Mouse (Mus musculus): Measurements from ENCODE around the gene Tmem198. TPM values are rescaled to one million over a fixed set of nuclear protein-coding genes. Genes with fewer than 3 reads are reported as not detected.

Tmem198 gene
- polyA plus RNA-seq, 1 experiment from 2014 or later: 50.5 TPM

DNA sequence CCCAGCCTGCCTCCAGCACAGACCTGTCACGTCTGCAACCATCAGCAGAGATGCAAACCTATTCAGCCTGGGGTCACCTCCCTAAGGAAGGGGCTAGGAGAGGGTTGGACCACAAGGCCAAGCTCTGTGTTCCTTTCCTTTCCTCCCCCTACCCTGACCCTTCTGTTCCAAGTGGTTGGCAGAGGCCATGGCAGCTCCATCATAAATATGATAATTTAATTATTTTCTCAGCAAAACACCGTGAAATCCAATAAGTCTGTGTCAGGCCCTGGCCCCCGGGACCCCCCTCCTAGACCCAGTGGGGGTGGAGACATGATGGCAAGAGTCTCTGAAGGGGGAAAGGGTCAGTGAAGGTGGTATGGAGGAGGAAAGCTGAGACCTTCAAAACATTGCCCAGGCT is 35.1 kb upstream of the Tmem198 start:
- H3K27me3 ChIP-seq (replicated peaks; ENCODE audit: control insufficient read depth, insufficient read depth, low read length): peaks cover 4% of the 10 kb centered on the region
- H3K4me2 ChIP-seq (ENCODE audit: low read length): no peak overlapping the region
- H3K36me3 ChIP-seq (ENCODE audit: control insufficient read depth, insufficient read depth, low read length): peaks cover 2% of the 10 kb centered on the region; the same call in 1 of the 2 replicates
- 24% methylated on average over 3 of the region's 3 CpGs for WGBS
- no peak overlapping the region for H3K4me3 ChIP-seq (ENCODE audit: low read length)
- no peak overlapping the region; the same call in 1 of the 2 replicates for H3K9ac ChIP-seq (ENCODE audit: low read depth, low read length)
- no peak overlapping the region for H3K27ac ChIP-seq (ENCODE audit: low read depth, low read length)
- peaks cover 70% of the 10 kb centered on the region for H3K4me1 ChIP-seq (ENCODE audit: control insufficient read depth, insufficient read depth, low read depth, low read length)
- H3K9me3 ChIP-seq (ENCODE audit: control insufficient read depth, low read length): no peaks in the 10 kb centered on the region
- no peak for ATAC-seq

DNA sequence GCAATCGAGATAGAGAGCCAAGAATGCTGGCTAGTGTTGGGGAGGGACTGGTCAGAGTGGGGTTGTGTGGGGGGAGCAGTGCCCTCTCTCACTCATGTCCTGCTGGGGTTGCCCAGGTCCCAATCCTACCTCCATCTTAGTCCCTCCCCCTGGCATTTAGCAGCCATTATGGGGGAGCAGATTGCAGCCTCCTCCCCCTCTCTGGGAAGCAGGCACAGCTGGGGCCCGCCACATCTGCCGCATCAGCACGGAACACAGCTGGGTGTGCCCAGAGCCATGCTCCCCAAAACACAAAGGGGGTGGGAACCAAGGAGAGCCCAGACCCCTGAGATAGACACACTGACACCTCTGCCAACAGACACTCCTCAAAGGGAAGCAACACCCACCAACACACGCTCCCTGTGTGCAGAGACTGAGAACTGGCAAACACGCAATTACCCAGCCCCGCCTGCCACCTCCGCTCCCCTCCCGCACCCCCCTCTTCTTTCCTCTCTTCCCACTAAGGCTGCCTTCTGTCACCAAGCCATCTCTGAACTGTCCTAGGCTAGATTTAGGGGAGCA is 34.1 kb upstream of the Tmem198 start:
- H3K4me1 ChIP-seq (ENCODE audit: control insufficient read depth, insufficient read depth, low read depth, low read length): peaks cover 80% of the 10 kb centered on the region
- no peak overlapping the region for H3K9ac ChIP-seq (ENCODE audit: low read depth, low read length)
- peak overlapping the region; percentile 33 for H3K4me2 ChIP-seq (ENCODE audit: low read length)
- H3K27ac ChIP-seq (ENCODE audit: low read depth, low read length): peak overlapping the region; percentile 61; the same call in 1 of the 2 replicates
- 8% methylated on average over 9 of the region's 9 CpGs for WGBS
- no peaks in the 10 kb centered on the region for H3K9me3 ChIP-seq (ENCODE audit: control insufficient read depth, low read length)
- H3K36me3 ChIP-seq (ENCODE audit: control insufficient read depth, insufficient read depth, low read length): peaks cover 2% of the 10 kb centered on the region; the same call in 1 of the 2 replicates
- ATAC-seq: no peak
- H3K4me3 ChIP-seq (ENCODE audit: low read length): no peak overlapping the region
- H3K27me3 ChIP-seq (replicated peaks; ENCODE audit: control insufficient read depth, insufficient read depth, low read length): peaks cover 4% of the 10 kb centered on the region

DNA sequence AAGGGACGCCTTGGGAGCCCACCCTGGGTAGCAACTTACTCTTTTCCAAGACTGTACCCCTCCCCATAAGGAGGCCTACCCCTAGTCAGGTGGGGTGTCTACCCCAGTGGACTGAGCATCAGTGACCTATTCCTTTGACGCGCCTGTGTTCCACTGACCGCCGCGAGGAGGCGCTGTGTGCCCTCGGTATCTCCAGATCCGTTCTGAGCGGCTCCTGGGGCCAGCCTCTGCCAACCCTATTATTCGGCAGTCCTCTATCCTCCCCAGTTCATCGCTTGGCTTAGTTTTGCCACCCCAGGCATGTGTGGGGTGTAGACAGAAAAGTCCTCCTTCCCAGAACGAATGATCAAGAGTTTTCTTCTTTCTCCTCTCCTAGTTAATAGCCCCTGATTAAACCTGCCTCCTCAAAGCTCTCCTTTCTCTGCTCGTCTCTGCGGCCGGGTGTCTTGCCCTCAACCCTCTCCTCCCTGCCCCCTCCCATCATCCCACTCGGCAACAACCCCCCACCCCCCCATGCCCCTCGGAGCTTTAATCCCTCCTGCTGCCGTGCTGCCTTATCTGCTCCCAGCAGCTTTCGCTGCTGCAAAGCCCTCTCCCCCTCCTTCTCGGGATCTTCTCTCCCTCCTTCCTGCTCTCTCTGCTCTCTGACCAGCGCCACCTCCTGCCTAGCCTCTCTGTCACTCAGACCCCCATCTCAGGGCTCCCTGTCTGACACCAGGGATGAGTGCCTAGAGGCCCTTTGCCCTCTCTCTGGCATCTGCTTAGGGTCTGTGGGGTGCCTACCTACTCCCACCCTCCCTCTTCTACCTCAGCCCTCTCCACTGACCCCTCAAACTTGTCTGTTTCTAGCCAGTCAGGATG is 33.4 kb upstream of the Tmem198 start:
- Histone ChIP-seq H3K4me3 (ENCODE audit: low read length) (no peak overlapping the region), H3K9me3 (ENCODE audit: control insufficient read depth, low read length) (no peaks in the 10 kb centered on the region), H3K9ac (ENCODE audit: low read depth, low read length) (peak overlapping the region; percentile 43), H3K4me1 (ENCODE audit: control insufficient read depth, insufficient read depth, low read depth, low read length) (peaks cover 87% of the 10 kb centered on the region), H3K27me3 (replicated peaks; ENCODE audit: control insufficient read depth, insufficient read depth, low read length) (peaks cover 4% of the 10 kb centered on the region), H3K27ac (ENCODE audit: low read depth, low read length) (peak overlapping the region; percentile 61; the same call in 1 of the 2 replicates), H3K36me3 (ENCODE audit: control insufficient read depth, insufficient read depth, low read length) (peaks cover 2% of the 10 kb centered on the region; the same call in 1 of the 2 replicates), H3K4me2 (ENCODE audit: low read length) (peak overlapping the region; percentile 33)
- peak; percentile 10 for ATAC-seq
- whole genome bisulfite sequencing: under 1% methylated on average over 22 of the region's 22 CpGs

DNA sequence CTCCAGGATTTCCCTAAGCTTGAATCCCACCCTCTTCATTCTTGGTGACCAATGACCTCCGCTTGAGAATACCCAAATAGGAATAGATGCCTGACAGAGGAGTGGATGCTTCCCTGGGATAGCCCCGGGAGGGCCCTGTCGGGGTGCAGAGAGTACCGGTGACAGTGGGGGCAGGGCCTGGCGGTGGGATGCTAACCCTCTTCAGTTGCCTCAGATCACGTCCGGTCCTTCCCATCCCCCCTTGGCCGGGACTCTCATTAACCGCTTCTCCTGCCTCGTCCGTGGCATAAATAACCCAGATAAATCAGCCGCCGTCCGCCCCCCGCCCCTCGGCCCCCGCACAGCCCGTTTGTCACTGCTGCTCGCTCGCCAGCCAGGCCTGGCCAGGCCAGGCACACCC is 32.7 kb upstream of the Tmem198 start:
- Histone ChIP-seq H3K4me1 (ENCODE audit: control insufficient read depth, insufficient read depth, low read depth, low read length) (peaks cover 87% of the 10 kb centered on the region), H3K9ac (ENCODE audit: low read depth, low read length) (peak overlapping the region; percentile 43; the same call in 1 of the 2 replicates), H3K9me3 (ENCODE audit: control insufficient read depth, low read length) (no peaks in the 10 kb centered on the region), H3K4me3 (ENCODE audit: low read length) (no peak overlapping the region), H3K4me2 (ENCODE audit: low read length) (peak overlapping the region; percentile 18), H3K27ac (ENCODE audit: low read depth, low read length) (no peak overlapping the region), H3K36me3 (ENCODE audit: control insufficient read depth, insufficient read depth, low read length) (peaks cover 2% of the 10 kb centered on the region; the same call in 1 of the 2 replicates), H3K27me3 (replicated peaks; ENCODE audit: control insufficient read depth, insufficient read depth, low read length) (peaks cover 4% of the 10 kb centered on the region)
- ATAC-seq: no peak
- 7% methylated on average over 19 of the region's 20 CpGs for WGBS

DNA sequence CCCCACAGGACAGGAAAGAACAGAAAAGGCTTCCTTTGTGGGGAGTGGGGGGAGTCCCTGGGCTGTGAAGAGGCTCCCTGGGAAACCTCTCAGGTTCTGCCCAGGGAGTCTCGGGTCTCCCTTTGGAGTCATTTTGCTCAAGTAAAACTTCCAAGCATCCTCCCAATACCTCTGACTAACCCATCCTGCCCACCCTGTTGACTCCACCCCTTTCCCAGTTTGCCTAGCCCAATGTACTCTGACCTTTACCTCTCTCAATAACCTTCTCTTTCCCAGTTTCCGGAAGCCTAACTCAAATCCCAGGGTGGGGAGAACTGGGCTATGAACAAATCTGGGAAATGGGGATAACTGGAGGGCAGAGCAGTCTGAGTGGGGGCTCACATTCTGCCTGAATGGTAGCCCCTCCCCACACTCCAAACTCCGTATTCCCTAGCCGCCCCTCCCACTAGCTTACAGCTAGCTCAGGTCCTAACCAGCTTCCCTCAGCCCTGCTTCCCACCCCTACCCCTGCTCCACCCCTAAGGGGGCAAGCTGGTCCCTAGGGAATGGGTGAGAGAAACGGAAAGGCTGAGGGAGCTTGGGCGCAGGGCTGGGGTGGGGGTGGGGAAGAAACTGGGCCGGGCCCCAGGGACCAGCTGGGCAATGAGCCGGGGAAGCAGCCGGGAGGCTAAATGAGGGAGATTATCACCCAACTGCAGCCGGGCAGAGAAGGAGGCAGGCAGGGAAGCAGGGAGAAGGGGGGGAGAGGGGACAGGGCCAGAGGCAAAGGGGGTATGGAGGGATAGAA is 31.9 kb upstream of the Tmem198 start:
- H3K36me3 ChIP-seq (ENCODE audit: control insufficient read depth, insufficient read depth, low read length): no peaks in the 10 kb centered on the region
- WGBS: 7% methylated on average over 10 of the region's 10 CpGs
- H3K4me2 ChIP-seq (ENCODE audit: low read length): peak overlapping the region; percentile 32
- H3K4me1 ChIP-seq (ENCODE audit: control insufficient read depth, insufficient read depth, low read depth, low read length): peaks cover 85% of the 10 kb centered on the region
- no peak overlapping the region for H3K27ac ChIP-seq (ENCODE audit: low read depth, low read length)
- no peak overlapping the region for H3K4me3 ChIP-seq (ENCODE audit: low read length)
- no peak for ATAC-seq
- no peaks in the 10 kb centered on the region for H3K9me3 ChIP-seq (ENCODE audit: control insufficient read depth, low read length)
- H3K27me3 ChIP-seq (replicated peaks; ENCODE audit: control insufficient read depth, insufficient read depth, low read length): peaks cover 4% of the 10 kb centered on the region
- H3K9ac ChIP-seq (ENCODE audit: low read depth, low read length): peak overlapping the region; percentile 49

DNA sequence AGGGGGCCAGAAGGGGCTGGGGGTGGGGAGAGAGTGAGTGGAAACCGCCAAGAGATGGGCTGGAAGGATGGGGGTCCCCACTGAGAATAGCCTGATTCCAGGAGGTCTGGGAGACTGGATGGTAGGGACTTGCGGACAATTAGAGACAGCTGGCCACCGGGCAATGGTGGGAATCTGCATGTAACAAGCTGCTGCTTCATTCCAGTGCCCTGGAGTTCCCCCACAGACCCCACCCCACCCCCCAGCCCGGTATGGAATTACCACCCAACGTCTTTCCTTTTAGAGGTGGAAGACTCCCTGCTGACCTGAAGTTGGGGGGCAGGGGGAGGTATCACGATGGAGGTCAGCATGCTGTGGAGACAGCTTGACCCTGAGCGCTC is 31.3 kb upstream of the Tmem198 start:
- Histone ChIP-seq H3K36me3 (ENCODE audit: control insufficient read depth, insufficient read depth, low read length) (no peaks in the 10 kb centered on the region), H3K9ac (ENCODE audit: low read depth, low read length) (peak overlapping the region; percentile 49), H3K4me2 (ENCODE audit: low read length) (peak overlapping the region; percentile 32), H3K27ac (ENCODE audit: low read depth, low read length) (peak overlapping the region; percentile 25; the same call in 1 of the 2 replicates), H3K4me3 (ENCODE audit: low read length) (no peak overlapping the region), H3K9me3 (ENCODE audit: control insufficient read depth, low read length) (no peaks in the 10 kb centered on the region), H3K4me1 (ENCODE audit: control insufficient read depth, insufficient read depth, low read depth, low read length) (peaks cover 79% of the 10 kb centered on the region), H3K27me3 (replicated peaks; ENCODE audit: control insufficient read depth, insufficient read depth, low read length) (peaks cover 4% of the 10 kb centered on the region)
- no peak for ATAC-seq
- 1% methylated on average over 7 of the region's 7 CpGs for WGBS

DNA sequence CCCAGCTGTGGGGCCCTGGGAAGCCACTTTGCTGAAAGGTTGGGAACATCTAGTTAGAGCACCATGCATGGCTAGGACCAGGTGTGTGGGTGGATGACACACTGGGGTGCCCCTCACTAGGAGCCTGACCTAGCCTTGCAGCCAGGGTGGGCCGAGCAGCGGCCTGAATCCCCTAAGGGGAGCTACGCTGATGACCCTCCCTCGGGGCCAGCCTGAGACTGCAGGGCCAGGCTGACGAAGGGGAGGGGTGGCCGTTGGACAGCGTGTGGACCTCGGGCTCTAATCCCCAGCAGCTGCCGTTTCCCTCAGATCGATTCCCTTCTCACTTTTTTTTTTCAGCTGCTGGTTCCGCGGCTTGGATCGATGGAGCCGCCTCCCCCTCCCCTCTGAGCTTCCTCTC is 30.4 kb upstream of the Tmem198 start:
- peak overlapping the region; percentile 52; the same call in 1 of the 2 replicates for H3K27ac ChIP-seq (ENCODE audit: low read depth, low read length)
- no peak for ATAC-seq
- H3K36me3 ChIP-seq (ENCODE audit: control insufficient read depth, insufficient read depth, low read length): no peaks in the 10 kb centered on the region
- H3K27me3 ChIP-seq (replicated peaks; ENCODE audit: control insufficient read depth, insufficient read depth, low read length): peaks cover 4% of the 10 kb centered on the region
- WGBS: 4% methylated on average over 14 of the region's 14 CpGs
- H3K9me3 ChIP-seq (ENCODE audit: control insufficient read depth, low read length): no peaks in the 10 kb centered on the region
- H3K9ac ChIP-seq (ENCODE audit: low read depth, low read length): no peak overlapping the region
- H3K4me1 ChIP-seq (ENCODE audit: control insufficient read depth, insufficient read depth, low read depth, low read length): peaks cover 70% of the 10 kb centered on the region
- peak overlapping the region; percentile 39 for H3K4me2 ChIP-seq (ENCODE audit: low read length)
- no peak overlapping the region for H3K4me3 ChIP-seq (ENCODE audit: low read length)

DNA sequence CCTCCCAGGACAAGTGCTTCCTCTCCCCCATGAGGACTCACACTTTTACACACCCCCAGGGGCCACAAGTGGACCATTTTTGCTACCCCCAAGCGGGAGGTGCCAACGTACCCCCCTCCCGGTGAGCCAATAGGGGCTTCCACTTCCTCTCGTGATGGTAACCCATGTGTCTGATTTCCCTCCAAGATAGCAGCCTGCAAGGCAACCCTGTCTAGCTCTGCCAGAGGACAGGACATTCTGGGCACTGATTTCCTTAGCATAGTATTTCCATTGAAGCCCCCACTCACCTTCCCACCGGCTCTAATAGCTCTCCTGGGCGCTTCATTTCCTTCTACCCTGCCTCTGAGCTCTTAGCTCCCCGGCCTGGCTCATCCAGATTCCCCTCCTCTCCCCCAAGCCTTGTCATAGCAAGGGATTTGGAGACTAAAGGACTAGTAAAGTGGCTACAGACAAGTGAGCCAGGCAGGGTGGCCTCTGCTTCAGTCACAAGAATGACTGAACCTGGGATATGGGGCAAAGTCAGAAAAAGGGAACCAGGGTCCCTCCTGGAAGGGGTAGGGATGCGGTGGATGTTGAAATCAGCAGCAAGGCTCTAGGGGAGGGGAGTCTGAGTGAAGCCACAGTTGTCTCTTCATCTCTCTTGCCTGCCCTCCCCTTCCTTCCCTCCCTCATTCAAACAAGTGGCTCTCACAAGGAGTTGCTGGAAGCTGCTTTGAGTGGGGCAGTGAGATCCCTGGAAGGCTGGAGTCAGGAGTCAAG is 29.8 kb upstream of the Tmem198 start:
- peak overlapping the region; percentile 42 for H3K4me3 ChIP-seq (ENCODE audit: low read length)
- H3K9ac ChIP-seq (ENCODE audit: low read depth, low read length): no peak overlapping the region; the same call in 1 of the 2 replicates
- H3K27ac ChIP-seq (ENCODE audit: low read depth, low read length): no peak overlapping the region
- no peak for ATAC-seq
- peaks cover 64% of the 10 kb centered on the region for H3K4me1 ChIP-seq (ENCODE audit: control insufficient read depth, insufficient read depth, low read depth, low read length)
- no peaks in the 10 kb centered on the region for H3K9me3 ChIP-seq (ENCODE audit: control insufficient read depth, low read length)
- H3K27me3 ChIP-seq (replicated peaks; ENCODE audit: control insufficient read depth, insufficient read depth, low read length): peaks cover 4% of the 10 kb centered on the region
- WGBS: 5% methylated on average over 8 of the region's 8 CpGs
- H3K36me3 ChIP-seq (ENCODE audit: control insufficient read depth, insufficient read depth, low read length): no peaks in the 10 kb centered on the region
- H3K4me2 ChIP-seq (ENCODE audit: low read length): peak overlapping the region; percentile 77

Measured in hindbrain, embryonic 16.5 days (tissue).